Mouse (Mus musculus) left cerebral cortex, adult 2 months (tissue): ENCODE data around the gene Galntl6. TPM values are rescaled to one million over a fixed set of nuclear protein-coding genes. Genes with fewer than 3 reads are reported as not detected.

Experiments
- DNase-seq, 2 experiments: peaks; one replicate each; pipeline ENCODE4 v3.0.0; 2021 to 2022; ENCODE audit warnings: low spot score in 2 of 2, mixed read lengths in 1 of 2; ENCODE audit errors: extremely low spot score in 1 of 2
- H3K27ac ChIP-seq: fragments of 200-600 bp; 2 replicates; pipeline ENCODE4 v1.8.1; 2022
- H3K4me3 ChIP-seq: fragments of 200-600 bp; 2 replicates; pipeline ENCODE4 v1.8.1; 2022
- CTCF ChIP-seq: fragments of 200-600 bp; IDR thresholded peaks from 2 replicates; pipeline ENCODE4 v1.8.1; 2022; ENCODE audit warnings: antibody characterized with exemption, mild to moderate bottlenecking, moderate library complexity
- intact Hi-C: fragments of 180-260 bp; cut with DNase I; formaldehyde crosslinking; loops from one replicate; pipeline ENCODE4 v1.15.1; 2025
- total RNA-seq, 2 experiments: library from RNA; stranded (reverse); gene quantifications; 2 replicates each; pipeline ENCODE4 v1.2.3; 2021

The Galntl6 gene
- total RNA-seq, 2 experiments from 2014 or later = 25.7 to 28.0 TPM

GRCm38 (mm10) chr8:58824347-58824746 is 88.1 kb downstream of the Galntl6 start:
- intact Hi-C loops = no loop called here
- no peak for DNase-seq
- Histone ChIP-seq H3K4me3 (no peak overlapping the region), H3K27ac (no peak overlapping the region)
- TF ChIP-seq CTCF = no peak

GRCm38 (mm10) chr8:58805190-58805589 is 107.2 kb downstream of the Galntl6 start:
- TF ChIP-seq CTCF = no peak
- intact Hi-C loops = no loop called here
- Histone ChIP-seq H3K27ac (no peak overlapping the region), H3K4me3 (no peak overlapping the region)
- DNase-seq = no peak

GRCm38 (mm10) chr8:58801847-58802246 is 110.6 kb downstream of the Galntl6 start:
- Histone ChIP-seq H3K4me3 (no peak overlapping the region), H3K27ac (no peak overlapping the region)
- intact Hi-C loops = no loop called here
- no peak for DNase-seq
- TF ChIP-seq CTCF = no peak

GRCm38 (mm10) chr8:58753769-58754168 is 158.7 kb downstream of the Galntl6 start:
- no peak overlapping the region for H3K27ac ChIP-seq
- intact Hi-C loops = no loop called here
- TF ChIP-seq CTCF = no peak
- H3K4me3 ChIP-seq = no peak overlapping the region
- DNase-seq = no peak

- Histone ChIP-seq H3K27ac (no peak overlapping the region), H3K4me3 (no peak overlapping the region)
- TF ChIP-seq CTCF = no peak
- intact Hi-C loops = no loop called here
- DNase-seq = no peak
Observed at GRCm38 (mm10) chr8:58737963-58738362, 174.5 kb downstream of the Galntl6 start.

- no peak for DNase-seq
- Histone ChIP-seq H3K27ac (no peak overlapping the region), H3K4me3 (no peak overlapping the region)
- intact Hi-C loops = no loop called here
- TF ChIP-seq CTCF = no peak
Observed at GRCm38 (mm10) chr8:58691761-58692160, 220.7 kb downstream of the Galntl6 start.

GRCm38 (mm10) chr8:58677847-58678450 is 234.5 kb downstream of the Galntl6 start:
- intact Hi-C loops = no loop called here
- no peak for TF ChIP-seq CTCF
- DNase-seq = no peak
- no peak overlapping the region for H3K4me3 ChIP-seq
- H3K27ac ChIP-seq = no peak overlapping the region

GRCm38 (mm10) chr8:58669075-58669474 is 243.4 kb downstream of the Galntl6 start:
- no peak for TF ChIP-seq CTCF
- DNase-seq = no peak
- intact Hi-C loops = loop anchor here (10.0 kb wide), 1 partner anchor 1796 kb away; no protein-coding TSS in a partner anchor
- H3K4me3 ChIP-seq = no peak overlapping the region
- no peak overlapping the region for H3K27ac ChIP-seq

- H3K4me3 ChIP-seq = no peak overlapping the region
- no peak overlapping the region for H3K27ac ChIP-seq
- intact Hi-C loops = loop anchor here (10.0 kb wide), 1 partner anchor 1805 kb away; no protein-coding TSS in a partner anchor
- TF ChIP-seq CTCF = no peak
- DNase-seq = no peak
Observed at GRCm38 (mm10) chr8:58660019-58660418, 252.4 kb downstream of the Galntl6 start.

- H3K4me3 ChIP-seq = no peak overlapping the region
- TF ChIP-seq CTCF = no peak
- H3K27ac ChIP-seq = no peak overlapping the region
- DNase-seq = no peak
- intact Hi-C loops = no loop called here
Observed at GRCm38 (mm10) chr8:58655631-58656030, 256.8 kb downstream of the Galntl6 start.

GRCm38 (mm10) chr8:58606451-58606850 is 306.0 kb downstream of the Galntl6 start:
- no peak overlapping the region for H3K27ac ChIP-seq
- no peak overlapping the region for H3K4me3 ChIP-seq
- no peak for DNase-seq
- no peak for TF ChIP-seq CTCF
- intact Hi-C loops = no loop called here

- no peak for DNase-seq
Observed at GRCm38 (mm10) chr8:58604751-58605150, 307.7 kb downstream of the Galntl6 start.

GRCm38 (mm10) chr8:58597834-58598233 is 314.6 kb downstream of the Galntl6 start:
- TF ChIP-seq CTCF = no peak
- no peak overlapping the region for H3K4me3 ChIP-seq
- intact Hi-C loops = no loop called here
- no peak for DNase-seq
- H3K27ac ChIP-seq = no peak overlapping the region

More at GRCm38 (mm10) chr8:58604751-58605150, 307.7 kb downstream of the Galntl6 start:
- Histone ChIP-seq H3K27ac (no peak overlapping the region), H3K4me3 (no peak overlapping the region)
- TF ChIP-seq CTCF = no peak
- intact Hi-C loops = no loop called here
